Comparison of ENCODE assay signal across 9 mouse cellular contexts in the genomic region with DNA sequence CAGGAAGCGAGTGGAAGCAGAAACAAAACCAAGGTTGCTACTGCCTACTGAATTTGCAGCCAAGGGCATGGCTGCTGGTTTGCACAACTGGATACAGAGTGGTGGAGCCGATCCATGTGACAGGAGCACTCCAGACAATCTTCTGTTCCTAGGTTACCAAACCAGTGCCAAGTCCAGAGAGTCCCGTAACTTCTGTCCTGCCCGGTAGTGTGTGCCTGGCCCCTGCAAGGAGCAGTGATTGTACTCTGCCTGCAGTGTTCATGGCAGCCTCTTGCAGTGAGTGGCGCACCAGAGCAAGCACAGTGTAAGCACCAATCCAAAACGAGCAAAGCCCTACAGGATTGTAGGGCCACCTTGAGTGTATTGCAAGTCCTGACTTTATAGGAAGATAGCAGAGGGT. TPM values are rescaled to one million over a fixed set of nuclear protein-coding genes. Genes with fewer than 3 reads are reported as not detected.
DNase-seq lines count a peak whose midpoint lies in the region; ATAC-seq and TF ChIP-seq lines count a peak whose summit lies in the region.
"Had no signal": no experiment of that assay in that cellular context is flagged by ENCODE, and none has a peak within 500 bp of the region (broad histone marks: within the 10 kb centered on the region; RNA-seq: fewer than 3 reads in every experiment).

No protein-coding gene starts in this region.

- no peaks in the 10 kb centered on the region for H3K27me3 ChIP-seq in forebrain, postnatal 0 days (ENCODE audit: insufficient read depth, low read length)
- H3K27me3 ChIP-seq in forebrain, embryonic 10.5 days (ENCODE audit: poor library complexity, severe bottlenecking) = no peaks in the 10 kb centered on the region
- no peaks in the 10 kb centered on the region for H3K27me3 ChIP-seq in liver, embryonic 15.5 days
- H3K27me3 ChIP-seq: neural tube, embryonic 12.5 days had no signal

- no peak overlapping the region for H3K9ac ChIP-seq in forebrain, postnatal 0 days
- no peak overlapping the region for H3K9ac ChIP-seq in ES-E14 (ENCODE audit: insufficient read depth, low read depth, low read length, poor library complexity, severe bottlenecking)
- 0 out of 2 replicates have a peak overlapping the region, but pooled peaks have one; percentile 23 for H3K9ac ChIP-seq in liver, embryonic 15.5 days
- H3K9ac ChIP-seq: neural tube, embryonic 12.5 days had no signal

- H3K4me2 ChIP-seq in forebrain, postnatal 0 days (ENCODE audit: low read depth) = no peak overlapping the region
- peak overlapping the region; percentile 80 for H3K4me2 ChIP-seq in liver, embryonic 15.5 days
- H3K4me2 ChIP-seq: neural tube, embryonic 12.5 days had no signal

- H3K27ac ChIP-seq in forebrain, postnatal 0 days (ENCODE audit: low read depth, low read length) = no peak overlapping the region
- H3K27ac ChIP-seq in forebrain, embryonic 10.5 days = no peak overlapping the region
- H3K27ac ChIP-seq in ES-E14 (ENCODE audit: insufficient read depth, low read depth, low read length, poor library complexity, severe bottlenecking) = no peak overlapping the region
- peak overlapping the region; percentile 83 for H3K27ac ChIP-seq in liver, embryonic 15.5 days (replicated peaks)
- H3K27ac ChIP-seq: neural tube, embryonic 12.5 days had no signal

- no peak for DNase-seq in forebrain, postnatal 0 days
- DNase-seq in forebrain, embryonic 10.5 days (ENCODE audit: extremely low spot score, low spot score) = no peak
- DNase-seq in ES-E14 (ENCODE audit: low read depth, low spot score) = peak; percentile 17
- no peak for DNase-seq in cerebellum, postnatal 4 days (ENCODE audit: low spot score in 2 of 2)
- no peak for DNase-seq in right cerebral cortex, postnatal 14 days
- DNase-seq in kidney, postnatal 25 days = no peak

- no peaks in the 10 kb centered on the region for H3K36me3 ChIP-seq in forebrain, postnatal 0 days (ENCODE audit: insufficient read depth)
- peaks cover 56% of the 10 kb centered on the region for H3K36me3 ChIP-seq in forebrain, embryonic 10.5 days (replicated peaks)
- no peaks in the 10 kb centered on the region for H3K36me3 ChIP-seq in ES-E14 (ENCODE audit: control insufficient read depth, insufficient read depth, low read length, poor library complexity, severe bottlenecking)
- peaks cover 29% of the 10 kb centered on the region for H3K36me3 ChIP-seq in liver, embryonic 15.5 days (replicated peaks)

- H3K4me3 ChIP-seq in forebrain, postnatal 0 days (ENCODE audit: low read depth, low read length) = no peak overlapping the region
- H3K4me3 ChIP-seq in forebrain, embryonic 10.5 days = no peak overlapping the region
- no peak overlapping the region for H3K4me3 ChIP-seq in ES-E14 (ENCODE audit: insufficient read depth in 1 of 2, low read depth in 1 of 2, low read length in 2 of 2, poor library complexity in 1 of 2, severe bottlenecking in 1 of 2)
- peak overlapping the region; percentile 39 for H3K4me3 ChIP-seq in liver, embryonic 15.5 days (replicated peaks)
- H3K4me3 ChIP-seq: neural tube, embryonic 12.5 days had no signal

- H3K4me1 ChIP-seq in forebrain, postnatal 0 days (ENCODE audit: insufficient read depth) = no peaks in the 10 kb centered on the region
- no peaks in the 10 kb centered on the region for H3K4me1 ChIP-seq in forebrain, embryonic 10.5 days
- peaks cover 0 to 2% of the 10 kb centered on the region in 2 experiments; a peak in 1 of 4 replicates for H3K4me1 ChIP-seq in ES-E14 (ENCODE audit: control insufficient read depth in 2 of 2, insufficient read depth in 2 of 2, low read length in 2 of 2, poor library complexity in 1 of 2)
- peaks cover 96% of the 10 kb centered on the region for H3K4me1 ChIP-seq in liver, embryonic 15.5 days (replicated peaks)
- H3K4me1 ChIP-seq: neural tube, embryonic 12.5 days had no signal

- 82% methylated on average over 6 of the region's 6 CpGs for WGBS in forebrain, postnatal 0 days
- WGBS in forebrain, embryonic 10.5 days = 85% methylated on average over 6 of the region's 6 CpGs
- 40% methylated on average over 6 of the region's 6 CpGs for WGBS in liver, embryonic 15.5 days (ENCODE audit: insufficient replicate concordance)

- in situ Hi-C loops in ES-E14 (cut with MboI; ENCODE audit: low sequenced_read_pairs in 2 of 2, unreplicated experiment in 2 of 2) = no loop called here

- ATAC-seq in forebrain, postnatal 0 days = peak; percentile 66; the same call in 1 of the 2 replicates
- ATAC-seq in erythroblast, adult 5-6 weeks (replicated peaks; ENCODE audit: low FRiP score, poor library complexity, severe bottlenecking) = peak; percentile 79
- ATAC-seq in liver, embryonic 15.5 days (ENCODE audit: insufficient read depth) = peak; percentile 59

- no peaks in the 10 kb centered on the region for H3K9me3 ChIP-seq in forebrain, postnatal 0 days (ENCODE audit: low read length)
- peaks cover 8% of the 10 kb centered on the region; the same call in 1 of the 2 replicates for H3K9me3 ChIP-seq in forebrain, embryonic 10.5 days
- H3K9me3 ChIP-seq in ES-E14 (ENCODE audit: control insufficient read depth, insufficient read depth, low read depth, low read length) = no peaks in the 10 kb centered on the region
- no peaks in the 10 kb centered on the region for H3K9me3 ChIP-seq in liver, embryonic 15.5 days (replicated peaks)
- H3K9me3 ChIP-seq: neural tube, embryonic 12.5 days had no signal

- peak; percentile 46 for TF ChIP-seq CTCF in forebrain, postnatal 0 days (IDR thresholded peaks at IDR 0.05; ENCODE audit: low read depth)

TF ChIP-seq in ES-E14, 5 proteins besides CTCF, POLR2A, EP300 and RAD21:
- TF ChIP-seq MAFK (IDR thresholded peaks at IDR 0.05; ENCODE audit: insufficient read depth, low read depth, low read length) (no peak), ZNF384 (IDR thresholded peaks at IDR 0.05; ENCODE audit: low read depth, low read length) (no peak), CHD2 (IDR thresholded peaks at IDR 0.05; ENCODE audit: low read depth, low read length) (no peak), HCFC1 (IDR thresholded peaks at IDR 0.05; ENCODE audit: borderline replicate concordance, insufficient read depth, low read length) (no peak), ZC3H11A (IDR thresholded peaks at IDR 0.05; ENCODE audit: borderline replicate concordance, low read depth, low read length) (no peak)

RNA-seq across cellular contexts. Expression of a gene that starts 15.4 kb away (rescaled TPM):
- total RNA-seq in forebrain, postnatal 0 days (2014; rRNA removed) = 30.5 and 34.9 TPM in 2 replicates
- polyA plus RNA-seq in forebrain, postnatal 0 days (2015; fragmentation: Nextera tagmentation; extraction: Ambion mirVana) = 50.5 and 51.5 TPM in 2 replicates
- polyA plus RNA-seq in forebrain, embryonic 10.5 days (2016; fragmentation: Nextera tagmentation; extraction: Ambion mirVana) = 123 TPM in 2 replicates
- total RNA-seq in ES-E14 (2012; rRNA removed) = 46.7 and 56.6 TPM in 2 replicates
- total RNA-seq in erythroblast, adult 5-6 weeks (2015; ENCODE audit: low replicate concordance) = 13.8 and 37.2 TPM in 2 replicates
- total RNA-seq in erythroblast, adult 5-6 weeks (2017; ENCODE audit: low replicate concordance) = 38.2 and 50.0 TPM in 2 replicates
- 77.5 and 87.2 TPM in 2 replicates for polyA plus RNA-seq in liver, embryonic 15.5 days (2015; fragmentation: Nextera tagmentation; extraction: Ambion mirVana)
